Mouse (Mus musculus) mouse trophoblast stem cell (cell line): ENCODE measurements around the gene Tgfbr3l.
"Not testable (repeated sequence)": the region's sequence is repeated elsewhere in the genome, so short reads cannot be mapped to it uniquely, and the experiment has no call there.

Experiments used
- in situ Hi-C, 2 experiments: fragments of 300-500 bp; cut with MseI, MboI; formaldehyde crosslinking; loops; 2 replicates in 1 of 2; 3 replicates in 1 of 2; pipeline ENCODE4 v1.15.1; 2025

The Tgfbr3l gene

GRCm38 (mm10) chr8:4237814-4238433 is 10.1 kb upstream of the Tgfbr3l start:
- in situ Hi-C loops, result no loop called here

GRCm38 (mm10) chr8:4238434-4239192 is 9.4 kb upstream of the Tgfbr3l start, which contains the start of the genes Map2k7 and Gm49320:
Gene Map2k7, plus strand, starts transcription at chr8:4238740.
Gene Gm49320, plus strand, starts transcription at chr8:4238865.
- in situ Hi-C loops, result no loop called here

GRCm38 (mm10) chr8:4239193-4239890 is 8.7 kb upstream of the Tgfbr3l start:
- in situ Hi-C loops, result no loop called here

GRCm38 (mm10) chr8:4245061-4245460 is 3.0 kb upstream of the Tgfbr3l start:
- in situ Hi-C loops, result no loop called here

- in situ Hi-C loops, result no loop called here
Measured at GRCm38 (mm10) chr8:4245737-4246136, 2.3 kb upstream of the Tgfbr3l start.

GRCm38 (mm10) chr8:4247241-4247640 is 773 bp upstream of the Tgfbr3l start:
- in situ Hi-C loops, result no loop called here

- in situ Hi-C loops, result no loop called here
Measured at GRCm38 (mm10) chr8:4249213-4249612, 1.2 kb downstream of the Tgfbr3l start.

GRCm38 (mm10) chr8:4250306-4250970 is 2.4 kb downstream of the Tgfbr3l start:
- in situ Hi-C loops, result no loop called here

GRCm38 (mm10) chr8:4252116-4252760 is 4.2 kb downstream of the Tgfbr3l start:
- in situ Hi-C loops, result no loop called here

GRCm38 (mm10) chr8:4252934-4253841 is 5.2 kb downstream of the Tgfbr3l start, which contains the start of gene Snapc2:
Gene Snapc2, plus strand, starts transcription at chr8:4253080.
- in situ Hi-C loops, result no loop called here

GRCm38 (mm10) chr8:4254001-4254400 is 6.0 kb downstream of the Tgfbr3l start:
- in situ Hi-C loops, result no loop called here

- in situ Hi-C loops, result not testable (repeated sequence)
Measured at GRCm38 (mm10) chr8:4255471-4255870, 7.5 kb downstream of the Tgfbr3l start.

GRCm38 (mm10) chr8:4256911-4257310 is 8.9 kb downstream of the Tgfbr3l start:
- in situ Hi-C loops, result no loop called here

GRCm38 (mm10) chr8:4257350-4257749 is 9.3 kb downstream of the Tgfbr3l start:
- in situ Hi-C loops, result no loop called here

- in situ Hi-C loops, result no loop called here
Measured at GRCm38 (mm10) chr8:4258233-4258632, 10.2 kb downstream of the Tgfbr3l start.

- in situ Hi-C loops, result no loop called here
Measured at GRCm38 (mm10) chr8:4258678-4259077, 10.7 kb downstream of the Tgfbr3l start.

GRCm38 (mm10) chr8:4259125-4259804 is 11.3 kb downstream of the Tgfbr3l start, which contains the start of gene Ctxn1:
Gene Ctxn1, minus strand, starts transcription at chr8:4259274.
- in situ Hi-C loops, result no loop called here

GRCm38 (mm10) chr8:4259805-4260170 is 11.8 kb downstream of the Tgfbr3l start:
- in situ Hi-C loops, result no loop called here

GRCm38 (mm10) chr8:4263105-4263791 is 15.2 kb downstream of the Tgfbr3l start:
- in situ Hi-C loops, result no loop called here
